Mouse (Mus musculus) MEL (cell line): ENCODE results near the gene Eif4g1. TPM values are rescaled to one million over a fixed set of nuclear protein-coding genes. Genes with fewer than 3 reads are reported as not detected.

Experiments
- DNase-seq: peaks from one replicate; pipeline ENCODE4 v3.0.0; 2011; ENCODE audit warnings: low read depth, low spot score
- H3K27ac ChIP-seq: 2 replicates; pipeline ENCODE4 v1.5.1; 2012; ENCODE audit warnings: low read depth, mild to moderate bottlenecking, control low read depth, low read length, moderate library complexity; ENCODE audit not compliant: control insufficient read depth
- H3K27me3 ChIP-seq, 2 experiments: fragments of 150-350 bp in 1 of 2; sonication (generic) in 1 of 2; 2 replicates each; pipeline ENCODE4 v1.6.1; 2012; ENCODE audit warnings: low read length in 2 of 2, mild to moderate bottlenecking in 2 of 2, improper control_type of control experiment in 1 of 2, moderate library complexity in 1 of 2; ENCODE audit not compliant: insufficient read depth in 2 of 2, control insufficient read depth in 1 of 2
- H3K36me3 ChIP-seq, 2 experiments: 2 replicates each; pipeline ENCODE4 v1.6.1; 2012 to 2014; ENCODE audit warnings: low read length in 2 of 2, improper control_type of control experiment in 1 of 2, inconsistent platforms in 1 of 2, mild to moderate bottlenecking in 1 of 2; ENCODE audit not compliant: insufficient read depth in 2 of 2, control insufficient read depth in 1 of 2
- H3K4me1 ChIP-seq, 2 experiments: fragments of 150-350 bp in 1 of 2; sonication (generic) in 1 of 2; 2 replicates each; pipeline ENCODE4 v1.6.1; 2012; ENCODE audit warnings: low read length in 2 of 2, improper control_type of control experiment in 1 of 2, mild to moderate bottlenecking in 1 of 2; ENCODE audit not compliant: insufficient read depth in 2 of 2, control insufficient read depth in 1 of 2
- H3K4me3 ChIP-seq, 2 experiments: fragments of 150-350 bp in 1 of 2; sonication (generic) in 1 of 2; 2 replicates each; pipeline ENCODE4 v1.5.1; 2012; ENCODE audit warnings: low read depth in 2 of 2, low read length in 2 of 2, mild to moderate bottlenecking in 2 of 2, moderate library complexity in 2 of 2, control low read depth in 1 of 2, improper control_type of control experiment in 1 of 2; ENCODE audit not compliant: control insufficient read depth in 1 of 2, insufficient read depth in 1 of 2
- H3K79me2 ChIP-seq: 2 replicates; pipeline ENCODE4 v1.6.1; 2012; ENCODE audit warnings: mild to moderate bottlenecking, low read length, moderate library complexity; ENCODE audit not compliant: control insufficient read depth, poor library complexity, insufficient read depth
- H3K9ac ChIP-seq: 2 replicates; pipeline ENCODE4 v1.6.1; 2012; ENCODE audit warnings: low read depth, mild to moderate bottlenecking, control low read depth, low read length, moderate library complexity; ENCODE audit not compliant: control insufficient read depth, poor library complexity, severe bottlenecking
- H3K9me3 ChIP-seq: fragments of 150-350 bp; sonication (generic); replicated peaks from 2 replicates; pipeline ENCODE4 v1.6.1; 2012; ENCODE audit warnings: mild to moderate bottlenecking, low read length, improper control_type of control experiment, moderate library complexity; ENCODE audit not compliant: insufficient read depth
- CHD1 ChIP-seq: IDR thresholded peaks from 2 replicates; pipeline ENCODE4 v1.6.1; 2012; ENCODE audit warnings: low read depth, mild to moderate bottlenecking, inconsistent platforms, low read length, improper control_type of control experiment
- CHD2 ChIP-seq: IDR thresholded peaks from 2 replicates; pipeline ENCODE4 v1.6.1; 2011; ENCODE audit warnings: low read length, improper control_type of control experiment
- CTCF ChIP-seq, 3 experiments: IDR thresholded peaks in 2 of 3; conservative IDR thresholded peaks in 1 of 3; 2 replicates each; pipeline ENCODE4 v1.5.1; 2011 to 2012; ENCODE audit warnings: low read length in 3 of 3, low read depth in 2 of 3, mild to moderate bottlenecking in 2 of 3, improper control_type of control experiment in 1 of 3, inconsistent platforms in 1 of 3, mixed read lengths in 1 of 3, moderate library complexity in 1 of 3; ENCODE audit not compliant: control insufficient read depth in 1 of 3, insufficient read depth in 1 of 3, poor library complexity in 1 of 3, severe bottlenecking in 1 of 3
- E2F4 ChIP-seq: IDR thresholded peaks from 2 replicates; pipeline ENCODE4 v1.6.1; 2011; ENCODE audit warnings: low read depth, low read length, improper control_type of control experiment, borderline replicate concordance
- EP300 ChIP-seq, 2 experiments: IDR thresholded peaks; 2 replicates each; pipeline ENCODE4 v1.6.1; 2011; ENCODE audit warnings: improper control_type of control experiment in 2 of 2, low read length in 2 of 2, low read depth in 1 of 2, mild to moderate bottlenecking in 1 of 2
- GABPA ChIP-seq: IDR thresholded peaks from 2 replicates; pipeline ENCODE4 v1.6.1; 2012; ENCODE audit warnings: low read depth, mild to moderate bottlenecking, inconsistent platforms, low read length, improper control_type of control experiment, moderate library complexity
- GATA1 ChIP-seq: IDR thresholded peaks from 2 replicates; pipeline ENCODE4 v1.6.1; 2011; ENCODE audit warnings: low read depth, low read length, improper control_type of control experiment
- HCFC1 ChIP-seq: IDR thresholded peaks from 2 replicates; pipeline ENCODE4 v1.6.1; 2012; ENCODE audit warnings: low read depth, mild to moderate bottlenecking, inconsistent platforms, low read length, improper control_type of control experiment, moderate library complexity
- JUND ChIP-seq: IDR thresholded peaks from 2 replicates; pipeline ENCODE4 v1.6.1; 2011; ENCODE audit warnings: low read depth, mild to moderate bottlenecking, improper control_type of control experiment, low read length
- KAT2A ChIP-seq: conservative IDR thresholded peaks from 2 replicates; pipeline ENCODE4 v1.6.1; 2012; ENCODE audit warnings: low read depth, low read length, improper control_type of control experiment, inconsistent platforms
- MAFK ChIP-seq: IDR thresholded peaks from 2 replicates; pipeline ENCODE4 v1.6.1; 2011; ENCODE audit warnings: low read depth, mild to moderate bottlenecking, low read length, improper control_type of control experiment, borderline replicate concordance
- MAZ ChIP-seq: IDR thresholded peaks from 2 replicates; pipeline ENCODE4 v1.6.1; 2012; ENCODE audit warnings: low read depth, mild to moderate bottlenecking, inconsistent platforms, low read length, improper control_type of control experiment
- MXI1 ChIP-seq: IDR thresholded peaks from 2 replicates; pipeline ENCODE4 v1.6.1; 2011; ENCODE audit warnings: mild to moderate bottlenecking, low read depth, low read length, improper control_type of control experiment
- MYC ChIP-seq: IDR thresholded peaks from 2 replicates; pipeline ENCODE4 v1.6.1; 2011; ENCODE audit warnings: low read depth, mild to moderate bottlenecking, low read length, improper control_type of control experiment, moderate library complexity
- NELFE ChIP-seq: IDR thresholded peaks from 2 replicates; pipeline ENCODE4 v1.6.1; 2011; ENCODE audit warnings: low read depth, low read length, improper control_type of control experiment
- NRF1 ChIP-seq: IDR thresholded peaks from 2 replicates; pipeline ENCODE4 v1.6.1; 2014; ENCODE audit warnings: low read depth, mild to moderate bottlenecking, inconsistent platforms, low read length, improper control_type of control experiment, moderate library complexity; ENCODE audit not compliant: poor library complexity, insufficient read depth, severe bottlenecking
- POLR2A ChIP-seq, 2 experiments: IDR thresholded peaks; 2 replicates each; pipeline ENCODE4 v1.6.1; 2011 to 2012; ENCODE audit warnings: low read length in 2 of 2, mild to moderate bottlenecking in 2 of 2, control low read depth in 1 of 2, improper control_type of control experiment in 1 of 2, low read depth in 1 of 2, moderate library complexity in 1 of 2; ENCODE audit not compliant: control insufficient read depth in 1 of 2, insufficient read depth in 1 of 2, poor library complexity in 1 of 2
- POLR2AphosphoS2 ChIP-seq: IDR thresholded peaks from 2 replicates; pipeline ENCODE4 v1.6.1; 2011; ENCODE audit warnings: low read length, improper control_type of control experiment
- POLR2AphosphoS5 ChIP-seq: IDR thresholded peaks from 2 replicates; pipeline ENCODE4 v1.6.1; 2012; ENCODE audit warnings: low read depth, borderline replicate concordance, mild to moderate bottlenecking, inconsistent platforms, low read length, moderate library complexity, mixed read lengths
- RAD21 ChIP-seq: IDR thresholded peaks from 2 replicates; pipeline ENCODE4 v1.6.1; 2011; ENCODE audit warnings: mild to moderate bottlenecking, low read depth, low read length, improper control_type of control experiment
- RCOR1 ChIP-seq: IDR thresholded peaks from 2 replicates; pipeline ENCODE4 v1.6.1; 2012; ENCODE audit warnings: low read depth, mild to moderate bottlenecking, inconsistent platforms, low read length, improper control_type of control experiment
- SIN3A ChIP-seq: IDR thresholded peaks from 2 replicates; pipeline ENCODE4 v1.6.1; 2012; ENCODE audit warnings: low read length, improper control_type of control experiment, inconsistent platforms
- SMC3 ChIP-seq: IDR thresholded peaks from 2 replicates; pipeline ENCODE4 v1.6.1; 2011; ENCODE audit warnings: low read depth, low read length, improper control_type of control experiment
- TAL1 ChIP-seq: IDR thresholded peaks from 2 replicates; pipeline ENCODE4 v1.6.1; 2012; ENCODE audit warnings: mild to moderate bottlenecking, inconsistent platforms, low read length, moderate library complexity, mixed read lengths
- TBP ChIP-seq: IDR thresholded peaks from 2 replicates; pipeline ENCODE4 v1.8.0; 2011; ENCODE audit warnings: low read depth, low read length, improper control_type of control experiment
- USF1 ChIP-seq: IDR thresholded peaks from 2 replicates; pipeline ENCODE4 v1.6.1; 2014; ENCODE audit warnings: low read depth, mild to moderate bottlenecking, inconsistent platforms, low read length, improper control_type of control experiment, moderate library complexity
- ZC3H11A ChIP-seq: IDR thresholded peaks from 2 replicates; pipeline ENCODE4 v1.6.1; 2012; ENCODE audit warnings: low read depth, mild to moderate bottlenecking, inconsistent platforms, low read length, improper control_type of control experiment
- ZMIZ1 ChIP-seq: IDR thresholded peaks from 2 replicates; pipeline ENCODE4 v1.6.1; 2012; ENCODE audit warnings: low read depth, mild to moderate bottlenecking, inconsistent platforms, low read length, improper control_type of control experiment, moderate library complexity
- ZNF384 ChIP-seq: IDR thresholded peaks from 2 replicates; pipeline ENCODE4 v1.6.1; 2012; ENCODE audit warnings: low read depth, mild to moderate bottlenecking, inconsistent platforms, low read length, improper control_type of control experiment
- polyA plus RNA-seq, 2 experiments: library from polyadenylated mRNA; stranded (reverse) in 1 of 2; unstranded in 1 of 2; fragments of >175 nt in 1 of 2; fragments of >200 nt in 1 of 2; gene quantifications; 2 replicates each; pipeline versions ENCODE4 v1.2.1 to v1.2.4; 2012; ENCODE audit warnings: low replicate concordance in 2 of 2, low read depth in 1 of 2; ENCODE audit not compliant: insufficient read length in 2 of 2, insufficient read depth in 1 of 2, missing spikeins in 1 of 2
- total RNA-seq: library from RNA; depleted of rRNA; stranded (reverse); fragments of 300-350 nt; gene quantifications from 2 replicates; pipeline ENCODE4 v1.2.3, GENCODE M21; 2012

The Eif4g1 gene
- total and polyA plus RNA-seq, 3 experiments, result 327 to 436 (median 409) TPM

- Histone ChIP-seq H3K27me3 (no peaks in the 10 kb centered on the region), H3K4me3 (peak overlapping the region; percentile 97 to 98), H3K4me1 (peaks cover 11 to 28% of the 10 kb centered on the region in 2 experiments), H3K27ac (peak overlapping the region; percentile 77), H3K36me3 (peaks cover 22 to 37% of the 10 kb centered on the region in 2 experiments), H3K9me3 (no peaks in the 10 kb centered on the region), H3K79me2 (peaks cover 48% of the 10 kb centered on the region), H3K9ac (peak overlapping the region; percentile 99)
- DNase-seq, result peak; percentile 48
- 0 out of 2 replicates have a peak, but pooled peaks have one; percentile 1 for TF ChIP-seq USF1
- TF ChIP-seq POLR2A (IDR thresholded peaks at IDR 0.05; ENCODE audit: control insufficient read depth in 1 of 2, insufficient read depth in 1 of 2, low read depth in 1 of 2, low read length in 2 of 2, poor library complexity in 1 of 2), result peak in 1 of 2 experiments; percentile 32; a peak in 2 of 4 replicates
- no peak for TF ChIP-seq POLR2AphosphoS2
Observed at GRCm38 (mm10) chr16:20672965-20673705, 5.0 kb downstream of the Eif4g1 start.

- Histone ChIP-seq H3K79me2 (peaks cover 54% of the 10 kb centered on the region), H3K36me3 (peaks cover 28 to 44% of the 10 kb centered on the region in 2 experiments), H3K9ac (peak overlapping the region; percentile 99), H3K4me1 (peaks cover 11 to 34% of the 10 kb centered on the region in 2 experiments), H3K27ac (peak overlapping the region; percentile 77), H3K4me3 (peak overlapping the region; percentile 97 to 98), H3K27me3 (no peaks in the 10 kb centered on the region), H3K9me3 (no peaks in the 10 kb centered on the region)
- peak; percentile 71 for DNase-seq
- TF ChIP-seq CHD1, result no peak; the same call in 1 of the 2 replicates
- TF ChIP-seq TAL1, result peak; percentile 76
- no peak for TF ChIP-seq MAZ
- TF ChIP-seq MYC, result no peak; the same call in 1 of the 2 replicates
- TF ChIP-seq NRF1, result no peak
- no peak for TF ChIP-seq HCFC1
- no peak for TF ChIP-seq KAT2A
- TF ChIP-seq JUND, result no peak
- no peak for TF ChIP-seq GABPA
- TF ChIP-seq CTCF (IDR thresholded peaks at IDR 0.05 in 2 of 3, conservative IDR thresholded peaks at IDR 0.05 in 1 of 3; ENCODE audit: control insufficient read depth in 1 of 3, insufficient read depth in 1 of 3, low read depth in 2 of 3, low read length in 3 of 3, poor library complexity in 1 of 3, severe bottlenecking in 1 of 3), result no peak
- TF ChIP-seq CHD2, result no peak
- TF ChIP-seq ZNF384, result no peak
- no peak for TF ChIP-seq POLR2AphosphoS2
- TF ChIP-seq USF1, result no peak
- no peak for TF ChIP-seq ZMIZ1
- peak; percentile 77 for TF ChIP-seq SIN3A
- TF ChIP-seq RAD21, result no peak
- TF ChIP-seq GATA1, result no peak
- peak; percentile 97 for TF ChIP-seq MXI1
- no peak for TF ChIP-seq POLR2AphosphoS5
- TF ChIP-seq MAFK, result no peak
- no peak for TF ChIP-seq SMC3
- no peak for TF ChIP-seq TBP
- TF ChIP-seq RCOR1, result no peak
- TF ChIP-seq NELFE, result no peak
- no peak for TF ChIP-seq E2F4
- TF ChIP-seq EP300 (IDR thresholded peaks at IDR 0.05; ENCODE audit: low read depth in 1 of 2, low read length in 2 of 2), result 0 out of 4 replicates have a peak, but pooled peaks of 1 of the 2 experiments have one; percentile 22
- no peak for TF ChIP-seq ZC3H11A
- TF ChIP-seq POLR2A (IDR thresholded peaks at IDR 0.05; ENCODE audit: control insufficient read depth in 1 of 2, insufficient read depth in 1 of 2, low read depth in 1 of 2, low read length in 2 of 2, poor library complexity in 1 of 2), result peak in 1 of 2 experiments; percentile 36; a peak in 1 of 4 replicates
Observed at GRCm38 (mm10) chr16:20673706-20674303, 5.7 kb downstream of the Eif4g1 start.
